Mouse (Mus musculus) activated CD4-positive, CD25-positive, alpha-beta regulatory T cell, adult 4 months (primary cell): ENCODE measurements around the gene Tshz2. TPM values are rescaled to one million over a fixed set of nuclear protein-coding genes. Genes with fewer than 3 reads are reported as not detected.
"Not testable (repeated sequence)": the region's sequence is repeated elsewhere in the genome, so short reads cannot be mapped to it uniquely, and the experiment has no call there.

Source experiments
- ATAC-seq: one replicate; pipeline ENCODE4 v1.8.0; 2017
- polyA plus RNA-seq, 2 experiments: library from polyadenylated mRNA; unstranded; fragments of 100-300 nt; shearing (Covaris generic); gene quantifications; one replicate each; pipeline ENCODE4 v1.2.1; 2017

Gene Tshz2
- polyA plus RNA-seq, 2 experiments from 2014 or later = 0.28 to 0.37 TPM

GRCm38 (mm10) chr2:169761726-169762125 is 128.9 kb downstream of the Tshz2 start:
- ATAC-seq = no peak

- ATAC-seq = no peak
Observed at GRCm38 (mm10) chr2:169762301-169762700, 129.5 kb downstream of the Tshz2 start.

- no peak for ATAC-seq
Observed at GRCm38 (mm10) chr2:169763716-169764115, 130.9 kb downstream of the Tshz2 start.

- no peak for ATAC-seq
Observed at GRCm38 (mm10) chr2:169766247-169766646, 133.4 kb downstream of the Tshz2 start.

- ATAC-seq = no peak
Observed at GRCm38 (mm10) chr2:169767281-169767680, 134.5 kb downstream of the Tshz2 start.

- ATAC-seq = no peak
Observed at GRCm38 (mm10) chr2:169775078-169775477, 142.3 kb downstream of the Tshz2 start.

GRCm38 (mm10) chr2:169777242-169777641 is 144.4 kb downstream of the Tshz2 start:
- no peak for ATAC-seq

- ATAC-seq = no peak
Observed at GRCm38 (mm10) chr2:169777764-169778163, 145.0 kb downstream of the Tshz2 start.

GRCm38 (mm10) chr2:169778740-169779345 is 146.0 kb downstream of the Tshz2 start:
- ATAC-seq = peak; percentile 75

- ATAC-seq = not testable (repeated sequence)
Observed at GRCm38 (mm10) chr2:169781671-169782070, 148.9 kb downstream of the Tshz2 start.

- ATAC-seq = no peak
Observed at GRCm38 (mm10) chr2:169782874-169783680, 150.3 kb downstream of the Tshz2 start.

GRCm38 (mm10) chr2:169783681-169784033 is 150.8 kb downstream of the Tshz2 start:
- no peak for ATAC-seq

GRCm38 (mm10) chr2:169787381-169787780 is 154.6 kb downstream of the Tshz2 start:
- ATAC-seq = no peak

- no peak for ATAC-seq
Observed at GRCm38 (mm10) chr2:169787906-169788305, 155.1 kb downstream of the Tshz2 start.

GRCm38 (mm10) chr2:169790439-169791131 is 157.8 kb downstream of the Tshz2 start:
- ATAC-seq = peak; percentile 74

- ATAC-seq = no peak
Observed at GRCm38 (mm10) chr2:169792706-169793105, 159.9 kb downstream of the Tshz2 start.

GRCm38 (mm10) chr2:169802241-169802640 is 169.4 kb downstream of the Tshz2 start:
- ATAC-seq = no peak

GRCm38 (mm10) chr2:169804380-169804779 is 171.6 kb downstream of the Tshz2 start:
- no peak for ATAC-seq

GRCm38 (mm10) chr2:169805545-169805944 is 172.7 kb downstream of the Tshz2 start:
- ATAC-seq = no peak

- ATAC-seq = no peak
Observed at GRCm38 (mm10) chr2:169811589-169811988, 178.8 kb downstream of the Tshz2 start.

GRCm38 (mm10) chr2:169812055-169812454 is 179.2 kb downstream of the Tshz2 start:
- ATAC-seq = no peak

- ATAC-seq = no peak
Observed at GRCm38 (mm10) chr2:169812940-169813339, 180.1 kb downstream of the Tshz2 start.

GRCm38 (mm10) chr2:169814351-169814750 is 181.5 kb downstream of the Tshz2 start:
- no peak for ATAC-seq

GRCm38 (mm10) chr2:169814757-169815156 is 181.9 kb downstream of the Tshz2 start:
- ATAC-seq = no peak
